Comparison of ENCODE assay signal across 10 mouse cellular contexts in the genomic region with DNA sequence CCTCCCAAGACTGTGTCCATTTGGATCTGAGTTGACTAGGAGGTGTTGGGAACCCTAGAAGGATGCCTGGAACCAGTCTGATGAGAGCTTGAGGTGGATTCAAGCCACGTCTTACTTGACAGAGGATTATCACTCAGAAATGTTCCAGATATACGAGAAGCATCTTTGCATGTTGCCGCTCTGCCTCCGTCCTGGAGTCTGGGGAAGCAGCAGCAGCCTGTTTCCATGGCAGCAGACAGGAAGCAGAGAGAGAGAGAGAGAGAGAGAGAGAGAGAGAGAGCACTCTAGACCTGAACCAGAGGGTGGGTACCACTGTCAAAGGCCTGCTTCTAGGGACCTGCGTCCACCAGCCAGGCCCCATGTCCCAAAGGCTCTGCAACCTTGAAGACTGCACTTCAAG.
DNase-seq lines count a peak whose midpoint lies in the region; ATAC-seq lines count a peak whose summit lies in the region.
"Had no signal": no experiment of that assay in that cellular context is flagged by ENCODE, and none has a peak within 500 bp of the region (broad histone marks: within the 10 kb centered on the region; RNA-seq: fewer than 3 reads in every experiment).

No protein-coding gene starts in this region.

- H3K9me3 ChIP-seq in kidney, embryonic 16.5 days (ENCODE audit: low read length) = no peaks in the 10 kb centered on the region
- no peaks in the 10 kb centered on the region for H3K9me3 ChIP-seq in forebrain, embryonic 15.5 days
- H3K9me3 ChIP-seq in midbrain, embryonic 14.5 days (ENCODE audit: control insufficient read depth, low read length) = no peaks in the 10 kb centered on the region
- H3K9me3 ChIP-seq in liver, embryonic 11.5 days (ENCODE audit: control insufficient read depth, low read length) = no peaks in the 10 kb centered on the region
- H3K9me3 ChIP-seq: stomach, embryonic 15.5 days had no signal

- 50% methylated on average over 5 of the region's 5 CpGs for WGBS in kidney, embryonic 16.5 days
- WGBS in forebrain, embryonic 15.5 days = 32% methylated on average over 5 of the region's 5 CpGs
- WGBS in midbrain, embryonic 14.5 days = 17% methylated on average over 5 of the region's 5 CpGs
- 54% methylated on average over 5 of the region's 5 CpGs for WGBS in liver, embryonic 11.5 days

- no peak for DNase-seq in kidney, adult 11 months
- DNase-seq in brain, embryonic 18.5 days (ENCODE audit: low read depth, low spot score) = peak; percentile 70
- peak; percentile 82 for DNase-seq in midbrain, embryonic 14.5 days
- no peak for DNase-seq in liver, embryonic 11.5 days (ENCODE audit: low spot score)
- DNase-seq in gastrocnemius, adult 8-10 months (ENCODE audit: low spot score in 2 of 2) = no peak
- no peak for DNase-seq in adrenal gland, postnatal 14 days

- H3K4me3 ChIP-seq in kidney, embryonic 16.5 days (ENCODE audit: low read length) = no peak overlapping the region
- H3K4me3 ChIP-seq in forebrain, embryonic 15.5 days = no peak overlapping the region
- no peak overlapping the region for H3K4me3 ChIP-seq in midbrain, embryonic 14.5 days (replicated peaks; ENCODE audit: low read depth, low read length)
- H3K4me3 ChIP-seq in liver, embryonic 11.5 days (ENCODE audit: low read depth, low read length) = no peak overlapping the region
- H3K4me3 ChIP-seq: stomach, embryonic 15.5 days had no signal

- H3K4me2 ChIP-seq in kidney, embryonic 16.5 days (replicated peaks; ENCODE audit: low read depth, low read length) = no peak overlapping the region
- H3K4me2 ChIP-seq in forebrain, embryonic 15.5 days (replicated peaks) = no peak overlapping the region
- peak overlapping the region; percentile 19; the same call in 1 of the 2 replicates for H3K4me2 ChIP-seq in midbrain, embryonic 14.5 days (ENCODE audit: low read length)
- H3K4me2 ChIP-seq in liver, embryonic 11.5 days = no peak overlapping the region
- H3K4me2 ChIP-seq: stomach, embryonic 15.5 days had no signal

- no peaks in the 10 kb centered on the region for H3K36me3 ChIP-seq in kidney, embryonic 16.5 days (ENCODE audit: insufficient read depth, low read length)
- no peaks in the 10 kb centered on the region for H3K36me3 ChIP-seq in forebrain, embryonic 15.5 days
- no peaks in the 10 kb centered on the region for H3K36me3 ChIP-seq in midbrain, embryonic 14.5 days (ENCODE audit: control insufficient read depth, insufficient read depth, low read length)
- H3K36me3 ChIP-seq in liver, embryonic 11.5 days (ENCODE audit: control insufficient read depth, insufficient read depth, low read length) = no peaks in the 10 kb centered on the region
- H3K36me3 ChIP-seq: stomach, embryonic 15.5 days had no signal

- ATAC-seq in kidney, embryonic 16.5 days (ENCODE audit: low FRiP score, low TSS enrichment) = no peak
- peak; percentile 42; the same call in 1 of the 2 replicates for ATAC-seq in forebrain, embryonic 15.5 days (replicated peaks)
- ATAC-seq in midbrain, embryonic 14.5 days (ENCODE audit: low FRiP score, low TSS enrichment) = no peak
- ATAC-seq in liver, embryonic 11.5 days (replicated peaks; ENCODE audit: low FRiP score) = no peak
- ATAC-seq: CD4-positive, CD25-positive, alpha-beta regulatory T cell, adult 4 months had no signal

- H3K9ac ChIP-seq in kidney, embryonic 16.5 days (replicated peaks; ENCODE audit: low read length) = peak overlapping the region; percentile 15; the same call in 1 of the 2 replicates
- H3K9ac ChIP-seq in forebrain, embryonic 15.5 days (replicated peaks) = no peak overlapping the region
- H3K9ac ChIP-seq in midbrain, embryonic 14.5 days (replicated peaks; ENCODE audit: low read length) = no peak overlapping the region
- no peak overlapping the region for H3K9ac ChIP-seq in liver, embryonic 11.5 days (ENCODE audit: low read depth, low read length)
- H3K9ac ChIP-seq: stomach, embryonic 15.5 days had no signal

- peaks cover 63% of the 10 kb centered on the region for H3K4me1 ChIP-seq in kidney, embryonic 16.5 days (ENCODE audit: insufficient read depth, low read length)
- H3K4me1 ChIP-seq in forebrain, embryonic 15.5 days = peaks cover 50% of the 10 kb centered on the region
- H3K4me1 ChIP-seq in midbrain, embryonic 14.5 days (ENCODE audit: control insufficient read depth, insufficient read depth, low read length) = peaks cover 36% of the 10 kb centered on the region
- peaks cover 11% of the 10 kb centered on the region for H3K4me1 ChIP-seq in liver, embryonic 11.5 days (replicated peaks; ENCODE audit: control insufficient read depth, insufficient read depth, low read length)

- H3K27me3 ChIP-seq in kidney, embryonic 16.5 days (ENCODE audit: insufficient read depth, low read length) = no peaks in the 10 kb centered on the region; the same call in 1 of the 2 replicates
- H3K27me3 ChIP-seq in forebrain, embryonic 15.5 days = no peaks in the 10 kb centered on the region
- no peaks in the 10 kb centered on the region for H3K27me3 ChIP-seq in midbrain, embryonic 14.5 days (ENCODE audit: control insufficient read depth, insufficient read depth, low read length)
- H3K27me3 ChIP-seq in liver, embryonic 11.5 days (replicated peaks; ENCODE audit: control insufficient read depth, insufficient read depth, low read length) = peaks cover 5% of the 10 kb centered on the region; the same call in 1 of the 2 replicates
- H3K27me3 ChIP-seq: stomach, embryonic 15.5 days had no signal

- H3K27ac ChIP-seq in kidney, embryonic 16.5 days (ENCODE audit: low read length) = peak overlapping the region; percentile 36; the same call in 1 of the 2 replicates
- H3K27ac ChIP-seq in forebrain, embryonic 15.5 days (replicated peaks) = peak overlapping the region; percentile 88
- peak overlapping the region; percentile 80 for H3K27ac ChIP-seq in midbrain, embryonic 14.5 days (replicated peaks; ENCODE audit: low read depth, low read length)
- no peak overlapping the region for H3K27ac ChIP-seq in liver, embryonic 11.5 days (ENCODE audit: low read depth, low read length)
- H3K27ac ChIP-seq: stomach, embryonic 15.5 days had no signal

Comparison
In these comparisons a context has a peak if more than half of its experiments do, and no peak if none do; other contexts are left out.
1. DNase-seq: peak in brain, embryonic 18.5 days (single experiment) and midbrain, embryonic 14.5 days (single experiment); none in kidney, adult 11 months (single experiment), liver, embryonic 11.5 days (single experiment), gastrocnemius, adult 8-10 months (0 of 2) and adrenal gland, postnatal 14 days (single experiment).